Mouse (Mus musculus) midbrain, embryonic 14.5 days (tissue): ENCODE data around the gene Itga2. TPM values are rescaled to one million over a fixed set of nuclear protein-coding genes. Genes with fewer than 3 reads are reported as not detected.

Experiments used
- ATAC-seq: fragments of 200-750 bp; cut with Nextera tagmentation; 2 replicates; pipeline ENCODE4 v1.8.0; 2017; ENCODE audit warnings: moderate number of reproducible peaks, moderate library complexity; ENCODE audit not compliant: low FRiP score, low TSS enrichment
- DNase-seq: peaks from one replicate; pipeline ENCODE4 v3.0.0-alpha.2; 2015
- H3K27ac ChIP-seq: fragments of 300-500 bp; sonication (generic); replicated peaks from 2 replicates; pipeline ENCODE4 v1.5.1; 2014; ENCODE audit warnings: mild to moderate bottlenecking, low read depth, low read length, moderate library complexity
- H3K27me3 ChIP-seq: fragments of 300-500 bp; sonication (generic); 2 replicates; pipeline ENCODE4 v1.6.1; 2014; ENCODE audit warnings: low read length, control low read depth, mixed read lengths; ENCODE audit not compliant: control insufficient read depth, insufficient read depth
- H3K36me3 ChIP-seq: fragments of 300-500 bp; sonication (generic); 2 replicates; pipeline ENCODE4 v1.6.1; 2014; ENCODE audit warnings: low read length, control low read depth; ENCODE audit not compliant: control insufficient read depth, insufficient read depth
- H3K4me1 ChIP-seq: fragments of 300-500 bp; sonication (generic); 2 replicates; pipeline ENCODE4 v1.6.1; 2014; ENCODE audit warnings: mild to moderate bottlenecking, antibody characterized with exemption, low read length, control low read depth; ENCODE audit not compliant: control insufficient read depth, insufficient read depth
- H3K4me2 ChIP-seq: fragments of 300-500 bp; sonication (generic); 2 replicates; pipeline ENCODE4 v1.6.1; 2014; ENCODE audit warnings: mild to moderate bottlenecking, low read length, moderate library complexity
- H3K4me3 ChIP-seq: fragments of 300-500 bp; sonication (generic); replicated peaks from 2 replicates; pipeline ENCODE4 v1.5.1; 2014; ENCODE audit warnings: low read depth, low read length
- H3K9ac ChIP-seq: fragments of 300-500 bp; sonication (generic); replicated peaks from 2 replicates; pipeline ENCODE4 v1.6.1; 2014; ENCODE audit warnings: mild to moderate bottlenecking, low read length, moderate library complexity
- H3K9me3 ChIP-seq: fragments of 300-500 bp; sonication (generic); 2 replicates; pipeline ENCODE4 v1.6.1; 2016; ENCODE audit warnings: low read length, control low read depth, mixed read lengths; ENCODE audit not compliant: control insufficient read depth
- WGBS: fragments of 180-500 bp; shearing (Covaris S2); extraction: QIAGEN DNeasy Blood & Tissue Kit; methylation state at CpG from one replicate; pipeline ENCODE4 v1.1.7; 2014; 5-methylcytosine and 5-hydroxymethylcytosine counted together
- polyA plus RNA-seq: library from polyadenylated mRNA; unstranded; fragments of >200 nt; fragmentation: Nextera tagmentation; extraction: Ambion mirVana; gene quantifications from 2 replicates; pipeline ENCODE4 v1.2.1, GENCODE M21; 2014

Gene Itga2
- polyA plus RNA-seq, 1 experiment from 2014 or later, result 2.1 TPM

GRCm38 (mm10) chr13:114791511-114791910, 140.4 kb downstream of the Itga2 start:
- Histone ChIP-seq H3K4me3 (no peak overlapping the region), H3K4me2 (no peak overlapping the region), H3K9me3 (no peaks in the 10 kb centered on the region), H3K27ac (no peak overlapping the region), H3K9ac (no peak overlapping the region), H3K36me3 (no peaks in the 10 kb centered on the region), H3K27me3 (no peaks in the 10 kb centered on the region), H3K4me1 (no peaks in the 10 kb centered on the region)
- ATAC-seq (no peak), DNase-seq (peak; percentile 80)
- 89% methylated on average over 1 of the region's 1 CpGs for WGBS

Other genes starting within 250 kb of the Itga2 start
- gene Mocs2, start 113.9 kb downstream of the Itga2 start, polyA plus RNA-seq, result 119 and 123 TPM in 2 replicates
- 5.7 and 6.2 TPM in 2 replicates for gene Pelo, start 158.1 kb upstream of the Itga2 start, polyA plus RNA-seq
- 2.3 and 4.2 TPM in 2 replicates for gene Gm49395, start 169.8 kb upstream of the Itga2 start, polyA plus RNA-seq
- 2.9 and 8.2 TPM in 2 replicates for gene Itga1, start 169.9 kb upstream of the Itga2 start, polyA plus RNA-seq